Mouse (Mus musculus) frontal cortex, postnatal 14 days (tissue): ENCODE measurements around the gene 4921501E09Rik.
A peak's percentile ranks its signal among the peaks of the same experiment; 100 is the strongest.
"Not testable (repeated sequence)": the region's sequence is repeated elsewhere in the genome, so short reads cannot be mapped to it uniquely, and the experiment has no call there.

Experiments used
- DNase-seq, 2 experiments: peaks; one replicate each; pipeline ENCODE4 v3.0.0; 2022; ENCODE audit warnings: low spot score in 2 of 2

4921501E09Rik gene

DNA sequence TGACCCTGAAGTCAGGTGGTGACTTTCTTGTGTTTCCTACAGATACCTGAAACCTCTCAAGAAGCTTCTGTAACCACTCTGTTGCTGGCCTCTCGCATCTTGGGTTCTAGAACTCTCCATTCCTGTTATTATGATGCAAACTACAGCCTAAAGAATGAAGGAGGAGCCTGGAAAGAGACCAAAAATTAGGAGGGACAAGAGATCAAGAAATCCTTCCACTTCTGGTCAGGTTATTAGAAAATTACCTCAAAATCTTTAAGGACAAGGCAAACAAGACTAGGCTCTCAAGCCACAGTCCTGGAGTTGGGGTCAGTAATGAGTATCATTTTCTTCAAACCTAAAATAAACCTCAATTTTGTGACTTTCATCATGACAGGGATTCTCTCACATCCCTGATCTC, at the start of gene 4921501E09Rik:
TSS of gene 4921501E09Rik (minus strand) at position 101 of the 400 bp plus-strand sequence.
- DNase-seq = no peak

GRCm38 (mm10) chr17:33097396-33097795, 29.5 kb upstream of the 4921501E09Rik start:
- DNase-seq = no peak

DNA sequence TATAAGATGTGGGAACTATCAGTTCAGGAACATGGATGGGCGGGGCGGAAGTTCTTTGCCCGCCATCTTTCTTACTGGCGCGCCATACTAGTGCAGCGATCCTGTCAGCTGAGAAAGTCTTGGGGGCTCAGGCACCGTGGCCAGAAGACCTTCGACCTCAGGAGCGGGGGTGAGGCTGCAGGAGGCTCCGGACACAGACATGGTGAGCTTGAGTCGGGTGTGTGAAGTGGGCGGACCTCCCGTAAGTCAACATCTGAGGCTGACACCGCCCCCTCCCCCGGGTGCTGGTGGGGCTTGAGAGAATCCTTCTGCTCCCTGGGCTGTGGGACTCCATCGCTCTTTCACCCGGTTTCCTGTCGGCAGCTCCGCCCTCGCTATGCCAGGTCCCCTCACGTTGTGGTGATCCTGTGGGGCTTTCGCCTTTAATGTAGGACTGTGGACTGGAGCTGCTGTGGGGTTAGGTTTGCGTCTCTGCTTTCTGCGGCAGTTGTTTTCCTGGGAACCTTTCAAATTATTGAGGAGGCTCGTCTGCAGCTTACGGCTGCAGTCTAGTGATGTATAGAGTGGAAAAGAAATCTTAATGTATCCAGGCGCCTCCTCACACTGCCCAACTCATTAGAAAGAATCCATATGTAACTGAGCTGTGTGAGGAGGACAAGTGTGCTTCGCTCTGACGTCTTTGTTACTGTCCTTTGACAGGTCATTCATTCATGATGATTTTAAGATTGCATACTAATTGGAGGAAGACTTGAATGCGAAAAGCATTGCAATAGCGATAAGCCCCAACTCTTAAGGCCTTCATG, 24.7 kb upstream of the 4921501E09Rik start:
- DNase-seq = peak; percentile 70 to 75

DNA sequence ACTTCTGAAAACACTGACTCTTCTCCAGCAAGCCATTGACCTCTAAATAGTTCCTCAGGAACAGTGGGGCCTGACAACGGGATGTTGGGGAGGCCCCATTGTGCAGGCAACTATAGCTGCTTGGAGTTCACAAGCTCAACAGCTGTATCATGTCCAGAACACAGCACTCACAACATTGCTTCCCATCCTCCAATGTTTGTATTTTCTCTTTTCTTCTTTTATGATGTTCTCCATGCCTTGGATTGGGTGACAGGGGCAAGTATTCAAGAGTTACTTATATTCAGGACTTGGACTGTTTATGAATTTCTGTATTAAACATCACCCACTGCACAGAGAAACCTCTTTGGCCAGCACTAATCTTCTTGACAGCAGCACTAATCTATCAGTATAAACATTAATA, 23.8 kb upstream of the 4921501E09Rik start:
- no peak for DNase-seq

GRCm38 (mm10) chr17:33089220-33089949, 21.5 kb upstream of the 4921501E09Rik start, which contains the start of gene Zfp563:
Gene Zfp563, plus strand, starts transcription at chr17:33089310.
- peak; percentile 88 to 90 for DNase-seq

- DNase-seq = no peak
Observed at GRCm38 (mm10) chr17:33063001-33063400, 4.9 kb downstream of the 4921501E09Rik start.

- DNase-seq = no peak
Observed at GRCm38 (mm10) chr17:33058791-33059190, 9.1 kb downstream of the 4921501E09Rik start.

DNA sequence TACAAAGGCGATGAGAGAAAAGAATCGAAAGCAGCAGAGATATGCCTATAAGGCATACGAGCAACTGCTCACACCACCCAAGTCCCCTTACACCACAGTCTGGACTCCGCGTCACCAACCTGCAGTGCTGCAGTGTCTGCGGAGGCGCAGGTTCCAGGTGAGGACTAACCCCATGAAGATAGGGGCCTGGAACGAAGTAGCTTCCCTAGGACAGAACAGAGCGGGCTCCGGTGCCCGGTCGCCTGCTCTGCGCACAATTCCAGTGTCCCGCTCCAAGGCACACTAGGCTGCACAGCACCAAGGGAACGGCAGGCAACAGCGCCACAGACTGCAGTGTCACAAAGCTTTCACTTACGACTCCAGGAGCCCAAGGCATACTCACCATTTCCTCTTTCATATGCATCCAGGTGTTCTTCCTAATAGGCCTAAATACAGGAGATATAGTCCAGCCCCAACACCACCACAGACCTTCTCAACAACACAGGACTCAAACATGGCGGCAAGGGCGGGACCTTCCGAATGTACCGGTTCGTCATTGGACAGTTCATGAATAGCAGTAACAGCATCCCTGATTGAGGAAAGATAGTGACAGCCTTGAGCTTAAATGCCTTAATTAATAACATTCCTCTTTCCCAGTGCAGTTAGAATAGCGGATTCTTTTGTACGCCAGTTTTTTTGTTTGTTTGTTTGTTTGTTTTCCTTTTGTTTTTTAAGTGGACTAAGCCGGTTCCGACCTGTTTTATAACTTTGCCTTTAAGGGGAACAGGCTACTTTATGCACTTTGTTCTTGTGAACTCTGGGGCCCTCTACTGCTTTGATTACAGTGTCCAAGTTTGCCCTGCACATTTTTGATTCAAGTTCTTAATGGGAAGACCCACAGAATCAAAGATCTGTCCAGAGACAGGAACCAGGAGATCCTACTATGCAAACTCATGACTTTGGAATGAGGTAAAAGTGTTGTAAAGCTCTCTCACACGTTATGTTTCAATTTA, 34.7 kb downstream of the 4921501E09Rik start, which contains the start of gene Zfp763:
TSS of gene Zfp763 (minus strand) at position 503 of the 992 bp plus-strand sequence.
- DNase-seq = peak; percentile 75 to 76

- DNase-seq = no peak
Observed at GRCm38 (mm10) chr17:33032376-33032775, 35.5 kb downstream of the 4921501E09Rik start.

- DNase-seq = not testable (repeated sequence)
Observed at GRCm38 (mm10) chr17:33020434-33020833, 47.4 kb downstream of the 4921501E09Rik start.
